Mouse (Mus musculus): ENCODE measurements around the gene Klhl31. TPM values are rescaled to one million over a fixed set of nuclear protein-coding genes. Genes with fewer than 3 reads are reported as not detected.

The Klhl31 gene
- total RNA-seq, 1 experiment, result 0.04 TPM

GRCm38 (mm10) chr9:77610811-77611210, 25.5 kb upstream of the Klhl31 start:
- TF ChIP-seq CHD2 (IDR thresholded peaks at IDR 0.05; ENCODE audit: low read depth, low read length), result no peak
- TF ChIP-seq MAFK (IDR thresholded peaks at IDR 0.05; ENCODE audit: insufficient read depth, low read depth, low read length), result no peak
- no peak for TF ChIP-seq HCFC1 (IDR thresholded peaks at IDR 0.05; ENCODE audit: borderline replicate concordance, insufficient read depth, low read length)
- TF ChIP-seq ZC3H11A (IDR thresholded peaks at IDR 0.05; ENCODE audit: borderline replicate concordance, low read depth, low read length), result no peak
- TF ChIP-seq ZNF384 (IDR thresholded peaks at IDR 0.05; ENCODE audit: low read depth, low read length), result no peak
- H3K9me3 ChIP-seq (ENCODE audit: control insufficient read depth, insufficient read depth, low read depth, low read length), result no peaks in the 10 kb centered on the region; the same call in 1 of the 2 replicates
- no peaks in the 10 kb centered on the region for H3K4me1 ChIP-seq (ENCODE audit: control insufficient read depth in 2 of 2, insufficient read depth in 2 of 2, low read length in 2 of 2, poor library complexity in 1 of 2)
- DNase-seq (ENCODE audit: low read depth, low spot score), result no peak
- no peak overlapping the region for H3K27ac ChIP-seq (ENCODE audit: insufficient read depth, low read depth, low read length, poor library complexity, severe bottlenecking)
- no peak overlapping the region for H3K9ac ChIP-seq (ENCODE audit: insufficient read depth, low read depth, low read length, poor library complexity, severe bottlenecking)
- in situ Hi-C loops (cut with MboI; ENCODE audit: low sequenced_read_pairs in 2 of 2, unreplicated experiment in 2 of 2), result no loop called here
- H3K4me3 ChIP-seq (ENCODE audit: insufficient read depth in 1 of 2, low read depth in 1 of 2, low read length in 2 of 2, poor library complexity in 1 of 2, severe bottlenecking in 1 of 2), result no peak overlapping the region
- H3K36me3 ChIP-seq (ENCODE audit: control insufficient read depth, insufficient read depth, low read length, poor library complexity, severe bottlenecking), result no peaks in the 10 kb centered on the region

- DNase-seq (ENCODE audit: low read depth, low spot score), result no peak
- no peak for TF ChIP-seq MAFK (IDR thresholded peaks at IDR 0.05; ENCODE audit: insufficient read depth, low read depth, low read length)
- no peak for TF ChIP-seq CHD2 (IDR thresholded peaks at IDR 0.05; ENCODE audit: low read depth, low read length)
- no peak for TF ChIP-seq HCFC1 (IDR thresholded peaks at IDR 0.05; ENCODE audit: borderline replicate concordance, insufficient read depth, low read length)
- TF ChIP-seq ZNF384 (IDR thresholded peaks at IDR 0.05; ENCODE audit: low read depth, low read length), result no peak
- no peak for TF ChIP-seq ZC3H11A (IDR thresholded peaks at IDR 0.05; ENCODE audit: borderline replicate concordance, low read depth, low read length)
- no peak overlapping the region for H3K27ac ChIP-seq (ENCODE audit: insufficient read depth, low read depth, low read length, poor library complexity, severe bottlenecking)
- H3K9me3 ChIP-seq (ENCODE audit: control insufficient read depth, insufficient read depth, low read depth, low read length), result no peaks in the 10 kb centered on the region; the same call in 1 of the 2 replicates
- in situ Hi-C loops (cut with MboI; ENCODE audit: low sequenced_read_pairs in 2 of 2, unreplicated experiment in 2 of 2), result no loop called here
- no peak overlapping the region for H3K9ac ChIP-seq (ENCODE audit: insufficient read depth, low read depth, low read length, poor library complexity, severe bottlenecking)
- H3K36me3 ChIP-seq (ENCODE audit: control insufficient read depth, insufficient read depth, low read length, poor library complexity, severe bottlenecking), result no peaks in the 10 kb centered on the region
- H3K4me3 ChIP-seq (ENCODE audit: insufficient read depth in 1 of 2, low read depth in 1 of 2, low read length in 2 of 2, poor library complexity in 1 of 2, severe bottlenecking in 1 of 2), result no peak overlapping the region
- H3K4me1 ChIP-seq (ENCODE audit: control insufficient read depth in 2 of 2, insufficient read depth in 2 of 2, low read length in 2 of 2, poor library complexity in 1 of 2), result peaks cover 4 to 8% of the 10 kb centered on the region in 2 experiments; a peak in 3 of 4 replicates
These were observed 24.0 kb upstream of the Klhl31 start for GRCm38 (mm10) chr9:77612349-77612748.

GRCm38 (mm10) chr9:77615868-77616267, 20.4 kb upstream of the Klhl31 start:
- Histone ChIP-seq H3K9ac (ENCODE audit: insufficient read depth, low read depth, low read length, poor library complexity, severe bottlenecking) (no peak overlapping the region), H3K36me3 (ENCODE audit: control insufficient read depth, insufficient read depth, low read length, poor library complexity, severe bottlenecking) (no peaks in the 10 kb centered on the region), H3K27ac (ENCODE audit: insufficient read depth, low read depth, low read length, poor library complexity, severe bottlenecking) (no peak overlapping the region), H3K4me3 (ENCODE audit: insufficient read depth in 1 of 2, low read depth in 1 of 2, low read length in 2 of 2, poor library complexity in 1 of 2, severe bottlenecking in 1 of 2) (no peak overlapping the region), H3K4me1 (ENCODE audit: control insufficient read depth in 2 of 2, insufficient read depth in 2 of 2, low read length in 2 of 2, poor library complexity in 1 of 2) (peaks cover 8 to 14% of the 10 kb centered on the region in 2 experiments), H3K9me3 (ENCODE audit: control insufficient read depth, insufficient read depth, low read depth, low read length) (no peaks in the 10 kb centered on the region; the same call in 1 of the 2 replicates)
- in situ Hi-C loops (cut with MboI; ENCODE audit: low sequenced_read_pairs in 2 of 2, unreplicated experiment in 2 of 2), result no loop called here
- no peak for DNase-seq (ENCODE audit: low read depth, low spot score)
- no peak for TF ChIP-seq ZC3H11A (IDR thresholded peaks at IDR 0.05; ENCODE audit: borderline replicate concordance, low read depth, low read length)
- no peak for TF ChIP-seq HCFC1 (IDR thresholded peaks at IDR 0.05; ENCODE audit: borderline replicate concordance, insufficient read depth, low read length)
- no peak for TF ChIP-seq CHD2 (IDR thresholded peaks at IDR 0.05; ENCODE audit: low read depth, low read length)
- no peak for TF ChIP-seq ZNF384 (IDR thresholded peaks at IDR 0.05; ENCODE audit: low read depth, low read length)

- DNase-seq (ENCODE audit: low read depth, low spot score), result peak; percentile 57
- Histone ChIP-seq H3K4me1 (ENCODE audit: control insufficient read depth in 2 of 2, insufficient read depth in 2 of 2, low read length in 2 of 2, poor library complexity in 1 of 2) (peaks cover 8 to 14% of the 10 kb centered on the region in 2 experiments), H3K27ac (ENCODE audit: insufficient read depth, low read depth, low read length, poor library complexity, severe bottlenecking) (no peak overlapping the region; the same call in 1 of the 2 replicates), H3K9ac (ENCODE audit: insufficient read depth, low read depth, low read length, poor library complexity, severe bottlenecking) (no peak overlapping the region), H3K36me3 (ENCODE audit: control insufficient read depth, insufficient read depth, low read length, poor library complexity, severe bottlenecking) (no peaks in the 10 kb centered on the region), H3K4me3 (ENCODE audit: insufficient read depth in 1 of 2, low read depth in 1 of 2, low read length in 2 of 2, poor library complexity in 1 of 2, severe bottlenecking in 1 of 2) (0 out of 4 replicates have a peak overlapping the region, but pooled peaks of 1 of the 2 experiments have one; percentile 11), H3K9me3 (ENCODE audit: control insufficient read depth, insufficient read depth, low read depth, low read length) (no peaks in the 10 kb centered on the region; the same call in 1 of the 2 replicates)
- no peak for TF ChIP-seq ZNF384 (IDR thresholded peaks at IDR 0.05; ENCODE audit: low read depth, low read length)
- TF ChIP-seq HCFC1 (IDR thresholded peaks at IDR 0.05; ENCODE audit: borderline replicate concordance, insufficient read depth, low read length), result no peak
- TF ChIP-seq CHD2 (IDR thresholded peaks at IDR 0.05; ENCODE audit: low read depth, low read length), result peak; percentile 53; the same call in 1 of the 2 replicates
- in situ Hi-C loops (cut with MboI; ENCODE audit: low sequenced_read_pairs in 2 of 2, unreplicated experiment in 2 of 2), result no loop called here
These were observed 19.5 kb upstream of the Klhl31 start for GRCm38 (mm10) chr9:77616796-77617195.

GRCm38 (mm10) chr9:77617751-77618150, 18.5 kb upstream of the Klhl31 start:
- DNase-seq (ENCODE audit: low read depth, low spot score), result no peak
- TF ChIP-seq ZNF384 (IDR thresholded peaks at IDR 0.05; ENCODE audit: low read depth, low read length) (no peak), HCFC1 (IDR thresholded peaks at IDR 0.05; ENCODE audit: borderline replicate concordance, insufficient read depth, low read length) (no peak)
- H3K4me3 ChIP-seq (ENCODE audit: insufficient read depth in 1 of 2, low read depth in 1 of 2, low read length in 2 of 2, poor library complexity in 1 of 2, severe bottlenecking in 1 of 2), result no peak overlapping the region
- H3K4me1 ChIP-seq (ENCODE audit: control insufficient read depth in 2 of 2, insufficient read depth in 2 of 2, low read length in 2 of 2, poor library complexity in 1 of 2), result peaks cover 9 to 14% of the 10 kb centered on the region in 2 experiments
- H3K9ac ChIP-seq (ENCODE audit: insufficient read depth, low read depth, low read length, poor library complexity, severe bottlenecking), result no peak overlapping the region; the same call in 1 of the 2 replicates
- H3K27ac ChIP-seq (ENCODE audit: insufficient read depth, low read depth, low read length, poor library complexity, severe bottlenecking), result no peak overlapping the region
- no peaks in the 10 kb centered on the region for H3K36me3 ChIP-seq (ENCODE audit: control insufficient read depth, insufficient read depth, low read length, poor library complexity, severe bottlenecking)
- no peaks in the 10 kb centered on the region; the same call in 1 of the 2 replicates for H3K9me3 ChIP-seq (ENCODE audit: control insufficient read depth, insufficient read depth, low read depth, low read length)
- in situ Hi-C loops (cut with MboI; ENCODE audit: low sequenced_read_pairs in 2 of 2, unreplicated experiment in 2 of 2), result no loop called here
